Comparison of ENCODE assay signal across 28 mouse cellular contexts in genomic region chr10:88288061-88288460, GRCm38 (mm10).
"Had no signal": no experiment of that assay in that cellular context is flagged by ENCODE, and none has a peak within 500 bp of the region (broad histone marks: within the 10 kb centered on the region; RNA-seq: fewer than 3 reads in every experiment).

No protein-coding gene starts in this region.

- H3K27ac ChIP-seq: gastrocnemius, adult 2 months; heart, adult 2 months; heart, embryonic 13.5 days; heart, embryonic 15.5 days; hindbrain, embryonic 10.5 days; hindbrain, embryonic 12.5 days; hindbrain, embryonic 14.5 days; intestine, embryonic 15.5 days; layer of hippocampus, adult 2 months; left cerebral cortex, adult 2 months; limb, embryonic 13.5 days; limb, embryonic 15.5 days; liver, embryonic 13.5 days; liver, embryonic 15.5 days had no signal

- DNase-seq: gastrocnemius, adult 2 months; gastrocnemius, postnatal 10 days; gastrocnemius, postnatal 25 days; heart, adult 2 months; heart, postnatal 4 days; kidney, adult 18-20 months; kidney, adult 8-10 months; kidney, postnatal 10 days; kidney, postnatal 25 days; kidney, postnatal 4 days; left cerebral cortex, postnatal 4 days; liver, embryonic 13.5 days; liver, postnatal 0 days had no signal

- H3K4me2 ChIP-seq: heart, embryonic 11.5 days; heart, embryonic 13.5 days; heart, embryonic 15.5 days; hindbrain, embryonic 12.5 days; hindbrain, embryonic 14.5 days; intestine, embryonic 15.5 days; limb, embryonic 13.5 days; limb, embryonic 15.5 days; liver, embryonic 13.5 days; liver, embryonic 15.5 days had no signal

- H3K27me3 ChIP-seq: heart, embryonic 13.5 days; heart, embryonic 15.5 days; hindbrain, embryonic 12.5 days; intestine, embryonic 15.5 days; limb, embryonic 13.5 days; limb, embryonic 15.5 days; liver, embryonic 13.5 days; liver, embryonic 15.5 days had no signal

- H3K9ac ChIP-seq: heart, embryonic 13.5 days; heart, embryonic 15.5 days; hindbrain, embryonic 12.5 days; hindbrain, embryonic 14.5 days; intestine, embryonic 15.5 days; limb, embryonic 13.5 days; limb, embryonic 15.5 days; liver, embryonic 13.5 days; liver, embryonic 15.5 days; liver, postnatal 0 days had no signal

- H3K4me3 ChIP-seq: gastrocnemius, adult 2 months; heart, adult 2 months; heart, embryonic 13.5 days; heart, embryonic 15.5 days; hindbrain, embryonic 10.5 days; hindbrain, embryonic 12.5 days; intestine, embryonic 15.5 days; layer of hippocampus, adult 2 months; left cerebral cortex, adult 2 months; limb, embryonic 13.5 days; limb, embryonic 15.5 days; liver, embryonic 13.5 days; liver, embryonic 15.5 days had no signal

- H3K9me3 ChIP-seq: heart, embryonic 13.5 days; heart, embryonic 15.5 days; hindbrain, embryonic 10.5 days; hindbrain, embryonic 12.5 days; intestine, embryonic 15.5 days; limb, embryonic 13.5 days; limb, embryonic 15.5 days; liver, embryonic 13.5 days; liver, embryonic 15.5 days had no signal

- H3K4me1 ChIP-seq: heart, embryonic 13.5 days; heart, embryonic 15.5 days; hindbrain, embryonic 10.5 days; hindbrain, embryonic 12.5 days; limb, embryonic 13.5 days; limb, embryonic 15.5 days; liver, embryonic 13.5 days; liver, embryonic 15.5 days had no signal

- ATAC-seq: hindbrain, embryonic 16.5 days; inflammation-experienced regulatory T-cells, adult 6 months; intestine, embryonic 15.5 days; intestine, postnatal 0 days; liver, postnatal 0 days had no signal

- H3K36me3 ChIP-seq: heart, embryonic 13.5 days; heart, embryonic 15.5 days; hindbrain, embryonic 10.5 days; hindbrain, embryonic 12.5 days; intestine, embryonic 15.5 days; limb, embryonic 13.5 days; limb, embryonic 15.5 days; liver, embryonic 13.5 days; liver, embryonic 15.5 days had no signal
